Mouse (Mus musculus) cerebellum, adult 2 months (tissue): ENCODE measurements around the gene Cep57l1. TPM values are rescaled to one million over a fixed set of nuclear protein-coding genes. Genes with fewer than 3 reads are reported as not detected.

ENCODE experiments used
- DNase-seq, 2 experiments: peaks; one replicate each; pipeline ENCODE4 v3.0.0; 2021
- H3K27ac ChIP-seq: fragments of 200-500 bp; 2 replicates; pipeline ENCODE4 v1.5.1; 2012; ENCODE audit warnings: low read length, control low read depth, inconsistent platforms; ENCODE audit not compliant: insufficient read depth
- H3K27me3 ChIP-seq: fragments of 200-500 bp; 2 replicates; pipeline ENCODE4 v1.6.1; 2012; ENCODE audit warnings: inconsistent platforms, mild to moderate bottlenecking, low read length, moderate library complexity; ENCODE audit not compliant: control insufficient read depth, insufficient read depth
- H3K4me1 ChIP-seq: fragments of 200-500 bp; 2 replicates; pipeline ENCODE4 v1.6.1; 2011; ENCODE audit warnings: low read length; ENCODE audit not compliant: control insufficient read depth, insufficient read depth
- H3K4me3 ChIP-seq: fragments of 200-500 bp; replicated peaks from 2 replicates; pipeline ENCODE3; 2011; ENCODE audit warnings: mild to moderate bottlenecking, low read depth, low read length, control low read depth; ENCODE audit not compliant: insufficient read depth
- CTCF ChIP-seq: fragments of 200-500 bp; IDR thresholded peaks from 2 replicates; pipeline ENCODE4 v1.5.1; 2011; ENCODE audit warnings: low read depth, mild to moderate bottlenecking, control low read depth, low read length, moderate library complexity, borderline replicate concordance; ENCODE audit not compliant: insufficient read depth
- POLR2A ChIP-seq: fragments of 200-500 bp; IDR thresholded peaks from 2 replicates; pipeline ENCODE4 v1.6.1; 2011; ENCODE audit warnings: low read length, control low read depth, borderline replicate concordance; ENCODE audit not compliant: insufficient read depth
- WGBS: fragments of 180-500 bp; shearing (Covaris S2); methylation state at CpG from one replicate; pipeline ENCODE4 v1.1.7; 2018; 5-methylcytosine and 5-hydroxymethylcytosine counted together
- polyA plus RNA-seq: library from polyadenylated mRNA; depleted of rRNA; stranded (reverse); fragments of >200 nt; gene quantifications from 2 replicates; pipeline ENCODE4 v1.2.3, GENCODE M21; 2012; rRNA removed

Gene Cep57l1
- polyA plus RNA-seq, 1 experiment: 5.3 TPM

DNA sequence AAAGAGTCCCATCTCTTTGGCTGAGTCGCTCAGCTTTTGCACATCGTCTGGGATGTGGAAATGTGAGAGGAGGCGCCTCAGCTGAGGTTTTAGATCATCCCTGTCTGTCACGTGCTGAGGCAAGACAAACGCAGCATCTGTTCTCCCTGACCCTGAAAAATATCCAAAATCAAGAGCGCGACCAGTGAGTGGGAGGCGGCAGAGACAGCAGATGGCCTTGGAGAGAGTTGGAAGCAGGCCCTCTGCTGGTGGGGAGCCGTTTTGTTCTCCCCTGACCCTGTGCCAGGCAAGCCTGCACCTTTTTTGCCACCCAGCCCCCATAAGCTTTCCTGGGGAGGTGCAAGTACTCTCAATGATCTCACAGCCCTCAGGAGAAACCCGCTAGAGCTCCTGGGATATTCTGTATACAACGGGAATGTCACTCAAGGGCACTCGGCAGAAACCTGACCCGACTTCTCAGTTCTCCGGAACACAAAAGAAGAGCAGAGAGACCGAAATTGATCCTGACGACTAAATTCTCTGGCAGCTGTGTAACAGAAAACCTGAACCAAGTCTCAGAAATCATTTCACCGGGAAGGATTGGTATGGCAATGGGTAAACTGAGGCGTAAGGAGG lies 130.8 kb downstream of the Cep57l1 start:
- Histone ChIP-seq H3K4me1 (peaks cover 3% of the 10 kb centered on the region; the same call in 1 of the 2 replicates), H3K27me3 (no peaks in the 10 kb centered on the region), H3K27ac (peak overlapping the region; percentile 34), H3K4me3 (peak overlapping the region; percentile 39)
- TF ChIP-seq CTCF (peak; percentile 61), POLR2A (peak; percentile 20; the same call in 1 of the 2 replicates)
- peak; percentile 91 to 96 for DNase-seq
- 5% methylated on average over 18 of the region's 18 CpGs for WGBS

DNA sequence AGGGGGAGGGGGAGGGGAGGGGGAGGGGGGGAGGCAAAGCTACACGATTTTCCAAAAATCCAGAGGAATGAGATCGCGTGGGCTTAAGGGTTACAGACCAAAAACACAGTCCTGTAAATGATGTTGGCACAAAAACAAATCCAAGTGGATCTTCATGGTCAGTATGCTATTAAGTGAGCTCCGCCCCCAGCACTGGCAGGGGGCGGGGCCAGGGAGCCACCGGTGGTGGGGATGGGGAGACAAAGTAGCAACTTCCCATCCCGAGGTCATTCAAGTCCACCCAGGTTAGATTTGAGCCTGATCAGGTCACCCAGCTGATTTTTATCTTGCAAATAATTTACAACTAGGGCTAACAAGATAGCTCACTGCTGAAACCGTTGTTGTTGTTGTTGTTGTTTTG lies 132.3 kb downstream of the Cep57l1 start:
- no peak overlapping the region for H3K4me3 ChIP-seq
- peaks cover 2% of the 10 kb centered on the region for H3K4me1 ChIP-seq
- no peak for DNase-seq
- no peak for TF ChIP-seq POLR2A
- no peak for TF ChIP-seq CTCF
- H3K27me3 ChIP-seq: no peaks in the 10 kb centered on the region
- H3K27ac ChIP-seq: no peak overlapping the region
- WGBS: 61% methylated on average over 8 of the region's 8 CpGs

GRCm38 (mm10) chr10:41676661-41677061 lies 133.0 kb downstream of the Cep57l1 start:
- DNase-seq: no peak
- no peak for TF ChIP-seq CTCF
- TF ChIP-seq POLR2A: no peak
- no peaks in the 10 kb centered on the region for H3K27me3 ChIP-seq
- H3K4me1 ChIP-seq: peaks cover 2% of the 10 kb centered on the region
- 67% methylated on average over 6 of the region's 6 CpGs for WGBS
- H3K4me3 ChIP-seq: no peak overlapping the region
- H3K27ac ChIP-seq: no peak overlapping the region

GRCm38 (mm10) chr10:41675842-41676571 lies 133.7 kb downstream of the Cep57l1 start:
- TF ChIP-seq CTCF (no peak), POLR2A (no peak)
- DNase-seq: no peak

DNA sequence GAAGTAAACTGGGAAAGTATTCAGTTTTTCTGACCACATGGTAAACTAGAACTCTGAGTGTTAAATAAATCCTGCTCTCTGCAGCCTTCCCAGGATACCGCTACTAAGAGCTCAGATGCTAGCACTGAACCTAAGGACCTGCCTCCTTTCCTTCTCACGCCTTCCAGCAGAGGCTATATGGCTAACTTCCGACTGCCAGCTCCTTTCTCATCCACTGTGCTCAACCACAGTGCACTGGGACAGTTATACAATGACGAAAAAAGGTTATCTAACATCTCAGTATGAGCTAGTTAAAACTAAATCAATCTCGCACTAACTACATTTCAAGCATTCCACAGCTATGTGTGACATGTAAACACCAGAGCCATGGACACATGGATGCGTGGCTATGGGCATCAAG lies 134.4 kb downstream of the Cep57l1 start:
- Histone ChIP-seq H3K4me1 (peaks cover 2% of the 10 kb centered on the region), H3K4me3 (no peak overlapping the region), H3K27me3 (no peaks in the 10 kb centered on the region), H3K27ac (no peak overlapping the region)
- no peak for TF ChIP-seq POLR2A
- TF ChIP-seq CTCF: no peak
- WGBS: 93% methylated on average over 6 of the region's 6 CpGs
- no peak for DNase-seq

More at GRCm38 (mm10) chr10:41675842-41676571, 133.7 kb downstream of the Cep57l1 start:
- no peak overlapping the region for H3K27ac ChIP-seq
- H3K4me3 ChIP-seq: no peak overlapping the region
- peaks cover 2% of the 10 kb centered on the region for H3K4me1 ChIP-seq
- WGBS: 90% methylated on average over 6 of the region's 6 CpGs
- H3K27me3 ChIP-seq: no peaks in the 10 kb centered on the region

GRCm38 (mm10) chr10:41674362-41674761 lies 135.3 kb downstream of the Cep57l1 start:
- Histone ChIP-seq H3K4me1 (peaks cover 2% of the 10 kb centered on the region), H3K27me3 (no peaks in the 10 kb centered on the region), H3K27ac (no peak overlapping the region), H3K4me3 (no peak overlapping the region)
- WGBS: 92% methylated on average over 3 of the region's 3 CpGs
- TF ChIP-seq POLR2A: no peak
- no peak for TF ChIP-seq CTCF
- no peak for DNase-seq

- H3K27ac ChIP-seq: no peak overlapping the region
- TF ChIP-seq CTCF (no peak), POLR2A (no peak)
- H3K4me3 ChIP-seq: no peak overlapping the region
- 95% methylated on average over 5 of the region's 5 CpGs for WGBS
- no peaks in the 10 kb centered on the region for H3K27me3 ChIP-seq
- DNase-seq: no peak
- H3K4me1 ChIP-seq: peaks cover 2% of the 10 kb centered on the region; the same call in 1 of the 2 replicates
Measured at GRCm38 (mm10) chr10:41670196-41670595, 139.5 kb downstream of the Cep57l1 start.

Other genes starting within 250 kb of the Cep57l1 start
- gene Ccdc162, start 93.2 kb downstream of the Cep57l1 start, polyA plus RNA-seq: 1.2 and 1.4 TPM in 2 replicates
- 67.7 and 76.9 TPM in 2 replicates for gene Sesn1, start 64 bp upstream of the Cep57l1 start, polyA plus RNA-seq
- 4.4 and 6.0 TPM in 2 replicates for gene Armc2, start 208.6 kb upstream of the Cep57l1 start, polyA plus RNA-seq